Mouse (Mus musculus): Measurements from ENCODE around the gene Bmp4.

DNA sequence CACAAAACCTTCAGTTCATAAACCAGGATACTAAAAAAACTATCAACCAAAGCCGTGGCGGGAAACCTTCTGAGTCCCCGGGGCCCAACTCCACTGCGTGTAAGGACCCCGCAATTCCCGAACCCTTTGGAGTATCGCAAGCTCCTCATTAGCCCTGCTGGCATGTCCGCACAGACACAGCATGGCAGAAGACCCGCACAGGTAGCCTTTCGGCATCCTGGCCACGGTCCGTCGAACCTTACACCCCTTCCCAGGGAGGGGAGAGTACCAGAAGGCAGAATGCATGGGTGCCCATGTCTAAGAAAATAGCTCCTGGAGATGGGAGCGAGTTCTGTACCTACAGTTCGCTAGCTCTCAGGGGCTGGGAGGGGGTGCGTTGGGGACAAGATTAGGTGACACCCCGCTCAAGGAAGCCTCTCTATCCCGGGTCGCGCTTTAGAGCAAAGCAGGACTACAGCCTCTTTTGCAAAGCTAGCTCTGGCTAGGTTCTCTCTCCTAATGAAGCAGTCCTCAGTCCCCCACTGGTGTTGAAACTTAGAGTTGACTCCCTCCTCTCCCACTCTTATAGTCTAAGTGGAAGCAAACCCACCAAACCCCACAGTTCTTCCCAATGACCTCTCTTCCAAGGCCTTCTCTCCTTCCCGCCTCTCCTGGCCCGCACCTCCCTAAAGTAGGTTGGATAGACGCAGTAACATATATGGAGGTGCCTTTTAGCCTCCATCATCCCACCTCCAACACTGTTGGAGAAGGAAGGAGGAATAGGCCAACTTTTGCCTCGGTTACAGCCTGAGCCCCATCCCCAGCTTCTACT lies 826 bp downstream of the Bmp4 start:
- TF ChIP-seq CTCF (IDR thresholded peaks at IDR 0.05; ENCODE audit: insufficient read depth, low read length) (no peak), POLR2A (IDR thresholded peaks at IDR 0.05; ENCODE audit: borderline replicate concordance, extremely low read depth, low read depth, low read length) (no peak)

All from lung, adult 2 months (tissue).